Mouse (Mus musculus): ENCODE measurements at regions not wholly inside any gene's neighbourhood (a gene's known extent, or its start where the extent isn't known, plus 50 kb on each side); places are given as distances from the start of the nearest gene placed in this dataset.

DNA sequence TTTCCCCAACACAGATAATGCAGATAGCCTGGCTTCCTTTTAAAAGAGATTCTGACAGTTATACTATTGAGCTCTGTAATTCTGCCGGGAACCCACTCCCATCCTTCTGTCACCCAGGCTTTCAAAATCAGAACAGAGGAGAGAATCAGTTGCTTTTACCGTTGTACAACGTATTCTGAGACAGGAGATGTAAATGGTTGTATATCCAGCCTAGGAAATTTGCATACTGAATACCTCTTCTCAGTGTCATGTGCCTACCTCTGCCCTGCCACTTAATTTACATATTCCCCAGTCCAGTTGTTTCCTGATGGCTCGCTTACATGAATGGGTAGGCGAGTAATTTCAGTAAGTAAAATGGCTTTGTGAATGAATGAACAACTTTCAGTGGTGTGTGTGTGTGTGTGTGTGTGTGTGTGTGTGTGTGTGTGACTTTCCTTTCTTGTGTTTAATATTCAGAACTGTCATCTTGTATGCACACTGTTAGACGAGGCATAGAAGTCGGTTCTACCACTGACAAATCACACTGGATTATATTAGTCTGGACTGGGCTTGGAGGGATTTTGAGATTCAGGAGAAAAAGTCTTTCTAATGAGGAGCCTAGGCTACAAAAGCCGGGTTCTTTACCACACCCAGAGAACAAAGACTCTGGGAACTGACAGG is 282.2 kb upstream of the Cdh6 start:
- no peak for DNase-seq (ENCODE audit: low spot score)

- DNase-seq (ENCODE audit: low spot score): no peak
Measured at GRCm38 (mm10) chr15:13450385-13450784, 276.9 kb upstream of the Cdh6 start.

GRCm38 (mm10) chr15:13434608-13435007 is 261.1 kb upstream of the Cdh6 start:
- no peak for DNase-seq (ENCODE audit: low spot score)

- no peak for DNase-seq (ENCODE audit: low spot score)
Measured at GRCm38 (mm10) chr15:13432971-13433370, 259.5 kb upstream of the Cdh6 start.

DNA sequence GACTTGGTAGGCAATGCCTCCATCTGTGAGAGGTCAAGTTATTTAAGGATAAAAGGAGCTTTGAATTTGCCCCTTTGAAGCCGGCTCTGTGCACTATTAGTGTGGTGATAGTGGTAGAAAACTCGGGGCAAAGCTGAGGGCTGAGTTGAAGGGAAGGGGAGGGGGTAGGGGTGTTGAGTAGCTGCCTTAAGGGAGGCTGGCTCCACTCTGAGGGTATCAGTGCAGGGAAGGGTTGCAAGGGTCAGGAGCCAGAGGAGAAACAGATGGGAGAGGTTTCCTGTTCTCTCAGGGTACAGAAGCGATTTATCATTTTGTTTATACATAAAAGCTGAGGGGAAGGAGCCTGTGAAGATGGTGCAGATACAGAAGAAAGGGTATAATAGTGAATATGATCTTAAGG is 246.1 kb upstream of the Cdh6 start:
- no peak for DNase-seq (ENCODE audit: low spot score)

GRCm38 (mm10) chr15:13410065-13410688 is 236.7 kb upstream of the Cdh6 start:
- DNase-seq (ENCODE audit: low spot score): no peak

- DNase-seq (ENCODE audit: low spot score): no peak
Measured at GRCm38 (mm10) chr15:13393155-13393554, 219.7 kb upstream of the Cdh6 start.

GRCm38 (mm10) chr15:13391331-13391730 is 217.9 kb upstream of the Cdh6 start:
- no peak for DNase-seq (ENCODE audit: low spot score)

DNA sequence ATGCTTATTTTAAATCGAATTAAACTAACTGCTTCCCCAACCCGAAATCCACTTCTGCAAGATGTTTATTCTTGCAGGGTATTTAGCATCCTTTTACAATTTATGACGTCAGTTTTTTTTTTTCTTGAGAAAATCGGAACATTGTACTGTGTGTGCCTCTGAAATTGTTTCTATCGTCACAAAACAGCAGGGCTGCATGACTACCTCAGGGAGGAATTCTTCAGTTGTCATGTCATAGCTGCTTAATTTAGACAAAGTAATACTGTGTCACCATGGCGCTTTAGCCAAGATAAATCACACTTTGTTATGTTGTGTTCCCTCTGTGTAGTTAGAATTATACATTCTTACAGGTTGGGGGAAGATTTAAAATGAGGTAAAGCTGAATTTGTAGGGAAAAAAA is 211.3 kb upstream of the Cdh6 start:
- DNase-seq (ENCODE audit: low spot score): no peak

GRCm38 (mm10) chr15:13375590-13375989 is 202.1 kb upstream of the Cdh6 start:
- no peak for DNase-seq (ENCODE audit: low spot score)

DNA sequence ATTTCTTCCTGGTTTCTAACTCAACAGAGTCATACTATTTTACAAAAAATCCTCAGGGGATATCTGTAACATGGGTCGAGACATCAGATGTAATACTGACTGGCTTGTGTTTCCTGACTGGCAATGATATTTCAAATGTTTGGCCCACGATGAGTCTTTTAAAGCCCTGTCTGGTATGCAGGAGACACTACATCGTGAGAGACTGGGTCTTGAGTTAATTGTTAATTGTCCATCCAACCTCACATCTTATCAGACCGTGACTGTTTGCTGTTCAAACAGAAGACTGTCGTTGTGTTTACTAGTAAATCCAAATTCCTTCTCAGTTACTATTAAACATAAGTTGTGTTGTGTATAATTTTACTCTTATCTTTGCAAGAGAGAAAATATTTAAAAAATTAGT is 195.3 kb upstream of the Cdh6 start:
- no peak for DNase-seq (ENCODE audit: low spot score)

DNA sequence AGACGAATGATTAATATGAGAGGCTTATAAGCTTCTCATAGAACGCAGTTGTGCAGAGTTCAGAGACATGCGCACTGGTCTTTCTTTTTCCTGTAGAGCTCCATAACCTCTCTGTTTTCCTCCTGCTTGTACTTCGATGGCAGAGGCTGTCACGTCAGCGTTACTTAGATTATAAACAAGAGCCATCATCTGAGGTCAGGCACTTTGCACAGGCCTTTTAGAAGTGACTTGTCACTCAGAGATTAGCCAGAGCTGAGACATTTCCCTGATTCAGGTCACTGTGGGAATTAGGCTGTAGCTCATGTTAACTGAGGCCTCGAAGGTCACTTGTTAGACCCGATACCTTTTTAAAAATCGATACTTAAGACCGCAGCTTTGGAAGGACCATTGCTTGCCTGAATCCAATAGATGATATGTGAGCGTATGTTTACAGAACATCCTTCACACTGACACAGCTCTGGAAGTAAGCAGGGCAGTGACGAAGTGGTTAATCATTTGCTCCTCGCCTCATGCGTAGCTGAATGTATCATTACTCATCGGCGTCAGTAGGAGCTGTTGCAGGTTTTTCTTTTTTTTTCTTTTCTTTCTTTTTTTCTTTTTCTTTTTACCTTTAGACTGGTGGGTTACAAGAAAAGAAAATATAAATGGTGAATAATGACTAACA is 193.9 kb upstream of the Cdh6 start:
- DNase-seq (ENCODE audit: low spot score): no peak

DNA sequence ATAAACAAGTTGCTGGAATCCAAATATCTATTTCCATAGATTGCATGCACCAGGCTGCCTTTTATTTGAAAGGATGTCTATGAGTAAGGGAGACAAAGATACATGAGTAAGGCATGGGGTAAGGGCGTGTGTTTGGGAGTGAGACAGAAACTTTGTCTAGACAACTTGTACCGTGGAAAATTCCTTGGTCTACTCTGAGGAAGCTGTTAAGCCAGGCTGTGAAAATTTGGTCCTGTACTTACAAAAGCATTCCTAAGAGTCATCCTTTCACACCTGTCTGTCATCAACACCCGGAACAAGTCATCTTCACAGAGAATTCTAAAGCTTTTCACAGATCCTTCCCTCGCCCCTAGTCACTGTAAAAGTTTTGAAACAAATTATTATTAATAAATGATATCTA is 193.1 kb upstream of the Cdh6 start:
- no peak for DNase-seq (ENCODE audit: low spot score)

- no peak for DNase-seq (ENCODE audit: low spot score)
Measured at GRCm38 (mm10) chr15:13360741-13361140, 187.3 kb upstream of the Cdh6 start.

DNA sequence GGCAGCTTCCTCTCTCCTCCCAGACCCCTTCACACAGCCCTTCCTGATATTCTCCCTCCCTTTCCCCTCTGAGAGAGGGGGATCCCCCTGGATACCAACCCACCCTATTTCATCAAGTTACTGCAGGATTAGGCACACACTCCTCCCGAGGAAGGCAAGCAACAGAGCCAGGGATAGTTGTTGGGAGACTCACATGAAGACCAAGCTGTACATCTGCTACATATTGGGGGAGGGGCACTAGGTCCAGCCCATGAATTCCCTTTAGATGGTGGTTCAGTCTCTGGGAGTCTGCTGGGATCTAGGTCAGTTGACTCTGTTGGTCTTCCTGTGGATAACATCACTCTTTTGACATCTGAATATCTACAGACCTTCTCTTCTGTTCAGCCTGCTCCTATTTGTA is 185.6 kb upstream of the Cdh6 start:
- DNase-seq (ENCODE audit: low spot score): no peak

GRCm38 (mm10) chr15:13350321-13350720 is 176.8 kb upstream of the Cdh6 start:
- no peak for DNase-seq (ENCODE audit: low spot score)

DNA sequence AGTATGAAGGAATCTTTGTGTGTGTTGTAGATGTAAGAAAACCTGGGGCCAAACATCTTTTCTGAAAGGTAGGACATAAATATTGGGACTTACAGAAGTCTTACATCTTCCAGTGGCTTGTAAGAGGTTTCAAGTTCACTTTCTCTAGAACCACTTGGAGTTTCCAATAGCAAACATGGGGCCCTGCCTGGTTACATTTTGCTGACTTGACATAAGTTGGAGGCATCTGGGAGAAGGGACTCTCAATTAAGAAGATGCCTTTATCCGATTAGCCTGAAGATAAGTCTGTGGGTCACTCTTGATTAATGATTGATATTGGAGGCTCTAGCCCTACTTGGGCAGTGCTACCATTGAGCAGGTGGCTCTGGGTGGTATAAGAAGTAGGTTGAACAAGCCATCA is 162.9 kb upstream of the Cdh6 start:
- no peak for DNase-seq (ENCODE audit: low spot score)

DNA sequence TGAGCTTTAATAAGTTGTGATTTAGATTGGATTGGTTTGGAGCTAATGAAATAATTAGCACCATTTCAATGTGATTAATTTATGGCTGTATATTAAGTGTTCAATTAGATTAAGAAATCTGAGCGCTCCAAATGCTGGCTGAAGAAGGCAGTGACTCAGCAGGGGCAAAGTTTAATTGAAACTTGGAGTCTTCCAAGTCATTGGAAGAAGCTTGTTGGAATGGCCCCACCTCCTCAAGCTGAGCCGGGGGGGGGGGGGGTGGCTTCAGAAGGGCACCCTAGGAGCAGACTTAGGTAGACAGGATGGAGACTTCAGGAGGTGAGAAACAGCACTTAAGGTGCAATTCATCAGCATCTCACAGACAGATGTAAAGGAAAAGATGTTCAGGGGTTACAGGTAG is 151.0 kb upstream of the Cdh6 start:
- DNase-seq (ENCODE audit: low spot score): no peak

- no peak for DNase-seq (ENCODE audit: low spot score)
Measured at GRCm38 (mm10) chr15:13320599-13321348, 147.3 kb upstream of the Cdh6 start.

DNA sequence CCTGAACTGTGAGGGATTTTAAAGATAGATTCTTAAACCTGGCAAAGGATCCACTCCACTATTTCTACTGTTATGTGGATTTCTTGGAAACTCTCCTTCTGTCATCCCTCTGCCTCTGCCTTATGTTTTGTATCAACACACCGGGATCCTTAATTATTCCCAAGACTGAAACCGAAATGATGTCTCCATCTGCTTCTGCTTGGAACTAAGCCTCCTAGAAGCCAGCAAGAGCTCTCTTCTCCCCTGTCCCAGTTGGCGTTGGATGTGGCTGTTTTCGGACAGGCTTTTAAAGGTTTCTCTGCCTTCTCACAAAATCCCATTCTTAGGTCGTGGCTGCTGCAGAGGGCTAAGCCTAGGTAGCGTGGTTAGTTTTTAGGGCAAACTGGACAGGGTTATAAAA is 131.1 kb upstream of the Cdh6 start:
- DNase-seq (ENCODE audit: low spot score): no peak

GRCm38 (mm10) chr15:13303456-13303855 is 130.0 kb upstream of the Cdh6 start:
- no peak for DNase-seq (ENCODE audit: low spot score)

- DNase-seq (ENCODE audit: low spot score): no peak
Measured at GRCm38 (mm10) chr15:13302672-13303071, 129.2 kb upstream of the Cdh6 start.

- no peak for DNase-seq (ENCODE audit: low spot score)
Measured at GRCm38 (mm10) chr15:13296967-13297366, 123.5 kb upstream of the Cdh6 start.

Measured in adipocyte (in vitro differentiated cells).